Mouse (Mus musculus): ENCODE results near the gene Ctsz.

DNA sequence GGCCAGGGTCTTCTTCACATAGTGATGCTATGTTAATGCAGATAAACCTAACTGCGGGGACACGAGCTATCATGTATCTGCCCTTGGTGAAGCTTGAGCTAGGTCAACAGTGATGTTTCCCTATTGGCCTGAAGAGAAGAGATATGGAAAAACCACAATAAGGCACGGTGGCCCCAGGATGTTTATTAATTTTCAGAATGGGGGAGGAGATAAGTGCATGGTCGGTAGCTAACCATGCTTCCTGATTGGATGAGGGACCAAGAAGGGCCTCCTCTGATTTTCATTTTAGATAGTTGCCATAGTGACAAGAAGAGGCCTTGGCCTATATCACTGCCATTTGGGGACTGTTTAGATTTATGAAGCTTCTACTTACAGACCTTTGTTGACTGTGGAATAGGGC is 31.5 kb upstream of the Ctsz start:
- TF ChIP-seq CTCF (IDR thresholded peaks at IDR 0.05; ENCODE audit: borderline replicate concordance, control insufficient read depth, extremely low read depth, insufficient read depth, low read length, poor library complexity) (no peak), POLR2A (IDR thresholded peaks at IDR 0.05; ENCODE audit: control insufficient read depth, extremely low read depth, insufficient read depth, low read length, poor library complexity) (no peak)
